Mouse (Mus musculus) myocyte (in vitro differentiated cells): ENCODE results near the gene Fer1l4. TPM values are rescaled to one million over a fixed set of nuclear protein-coding genes. Genes with fewer than 3 reads are reported as not detected.

ENCODE experiments used
- H3K27me3 ChIP-seq: one replicate; pipeline ENCODE4 v1.6.1; 2011; ENCODE audit not compliant: control insufficient read depth, insufficient read depth, insufficient read length
- H3K36me3 ChIP-seq: one replicate; pipeline ENCODE4 v1.6.1; 2011; ENCODE audit not compliant: control insufficient read depth, insufficient read depth
- H3K4me2 ChIP-seq: one replicate; pipeline ENCODE4 v1.6.1; 2011; ENCODE audit warnings: low read depth, control low read depth
- H3K4me3 ChIP-seq: one replicate; pipeline ENCODE4 v1.5.1; 2011; ENCODE audit warnings: mild to moderate bottlenecking, control low read depth, moderate library complexity
- H3K79me2 ChIP-seq: one replicate; pipeline ENCODE4 v1.6.1; 2011; ENCODE audit not compliant: control insufficient read depth, insufficient read depth
- H3ac ChIP-seq: one replicate; pipeline ENCODE4 v1.6.1; 2011; ENCODE audit not compliant: control insufficient read depth, insufficient read length
- CEBPB ChIP-seq: IDR thresholded peaks from 2 replicates; pipeline ENCODE4 v1.6.1; 2011; ENCODE audit warnings: mild to moderate bottlenecking, moderate library complexity; ENCODE audit not compliant: poor library complexity, insufficient read depth, severe bottlenecking
- E2F4 ChIP-seq: IDR thresholded peaks from one replicate; pipeline ENCODE4 v1.6.1; 2011; ENCODE audit warnings: mild to moderate bottlenecking, control low read depth, moderate library complexity; ENCODE audit not compliant: insufficient read depth
- MAX ChIP-seq: IDR thresholded peaks from one replicate; pipeline ENCODE4 v1.6.1; 2011; ENCODE audit warnings: low read depth, mild to moderate bottlenecking, control low read depth
- MYOD1 ChIP-seq, 3 experiments: IDR thresholded peaks; one replicate each; pipeline ENCODE4 v1.6.1; 2011; ENCODE audit warnings: control low read depth in 2 of 3, low read depth in 2 of 3, mild to moderate bottlenecking in 2 of 3, moderate library complexity in 1 of 3; ENCODE audit not compliant: insufficient read length in 2 of 3, control insufficient read depth in 1 of 3
- MYOG ChIP-seq, 3 experiments: IDR thresholded peaks; one replicate each; pipeline ENCODE4 v1.6.1; 2011; ENCODE audit warnings: control low read depth in 2 of 3, low read depth in 2 of 3, mild to moderate bottlenecking in 2 of 3; ENCODE audit not compliant: insufficient read length in 2 of 3, control insufficient read depth in 1 of 3, insufficient read depth in 1 of 3
- POLR2A ChIP-seq: IDR thresholded peaks from one replicate; pipeline ENCODE4 v1.6.1; 2011; ENCODE audit warnings: low read depth, mild to moderate bottlenecking, control low read depth, moderate library complexity; ENCODE audit not compliant: insufficient read length
- POLR2AphosphoS2 ChIP-seq: IDR thresholded peaks from one replicate; pipeline ENCODE4 v1.6.1; 2011; ENCODE audit warnings: low read depth, control low read depth; ENCODE audit not compliant: insufficient read length
- REST ChIP-seq: IDR thresholded peaks from one replicate; pipeline ENCODE4 v1.6.1; 2011; ENCODE audit warnings: mild to moderate bottlenecking, control low read depth, moderate library complexity; ENCODE audit not compliant: insufficient read depth, insufficient read length
- SRF ChIP-seq: IDR thresholded peaks from one replicate; pipeline ENCODE4 v1.6.1; 2011; ENCODE audit warnings: low read depth; ENCODE audit not compliant: control insufficient read depth, insufficient read length
- TCF12 ChIP-seq: IDR thresholded peaks from one replicate; pipeline ENCODE4 v1.6.1; 2011; ENCODE audit warnings: mild to moderate bottlenecking, control low read depth; ENCODE audit not compliant: poor library complexity, insufficient read depth, severe bottlenecking
- TCF3 ChIP-seq: IDR thresholded peaks from one replicate; pipeline ENCODE4 v1.6.1; 2011; ENCODE audit warnings: low read depth, control low read depth; ENCODE audit not compliant: insufficient read length
- USF1 ChIP-seq: IDR thresholded peaks from one replicate; pipeline ENCODE4 v1.6.1; 2011; ENCODE audit warnings: low read depth, mild to moderate bottlenecking, control low read depth, moderate library complexity
- polyA plus RNA-seq: library from polyadenylated mRNA; unstranded; fragments of >200 nt; fragmentation: generic; extraction: Trizol; gene quantifications from one replicate; pipeline ENCODE4 v1.2.1, GENCODE M21; 2012; ENCODE audit warnings: missing spikeins

Gene Fer1l4
- polyA plus RNA-seq, 1 experiment: not detected

- no peak overlapping the region for H3K4me2 ChIP-seq
- TF ChIP-seq E2F4: no peak
- no peak for TF ChIP-seq POLR2AphosphoS2
- no peak for TF ChIP-seq TCF12
- TF ChIP-seq MYOD1 (IDR thresholded peaks at IDR 0.05; ENCODE audit: control insufficient read depth in 1 of 3, insufficient read length in 2 of 3, low read depth in 2 of 3): no peak
- no peak for TF ChIP-seq REST
- TF ChIP-seq MAX: no peak
- TF ChIP-seq POLR2A: no peak
- no peak for TF ChIP-seq MYOG (IDR thresholded peaks at IDR 0.05; ENCODE audit: control insufficient read depth in 1 of 3, insufficient read depth in 1 of 3, insufficient read length in 2 of 3, low read depth in 2 of 3)
- no peak for TF ChIP-seq CEBPB
- no peak for TF ChIP-seq SRF
- no peak for TF ChIP-seq USF1
- no peak for TF ChIP-seq TCF3
- H3K79me2 ChIP-seq: no peaks in the 10 kb centered on the region
- H3K4me3 ChIP-seq: no peak overlapping the region
- H3K36me3 ChIP-seq: peaks cover 8% of the 10 kb centered on the region
- H3ac ChIP-seq: no peak overlapping the region
- H3K27me3 ChIP-seq: no peaks in the 10 kb centered on the region
Observed at GRCm38 (mm10) chr2:156073725-156074124, 21.0 kb upstream of the Fer1l4 start.

DNA sequence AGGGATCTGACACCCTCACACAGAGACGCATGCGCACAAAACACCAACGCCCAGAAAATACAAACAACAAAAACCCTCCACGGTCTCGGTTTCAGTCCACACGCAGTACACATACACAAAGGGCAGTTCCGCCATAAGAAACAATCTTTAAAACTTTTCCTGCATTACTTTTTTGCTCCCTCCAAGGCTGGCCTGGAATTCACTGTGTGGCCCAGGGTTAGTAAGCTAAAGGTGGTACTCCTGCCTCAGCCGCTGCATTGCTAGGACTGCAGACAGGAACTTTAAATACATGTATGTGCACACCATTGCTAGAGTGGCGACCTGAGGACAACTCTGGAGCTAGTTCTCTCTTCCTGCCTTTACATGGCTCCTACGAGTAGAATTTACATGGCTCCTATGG, 18.5 kb upstream of the Fer1l4 start:
- TF ChIP-seq E2F4: no peak
- TF ChIP-seq MYOD1 (IDR thresholded peaks at IDR 0.05; ENCODE audit: control insufficient read depth in 1 of 3, insufficient read length in 2 of 3, low read depth in 2 of 3): no peak
- no peak for TF ChIP-seq SRF
- TF ChIP-seq POLR2AphosphoS2: no peak
- no peak for TF ChIP-seq TCF12
- no peak for TF ChIP-seq MAX
- no peak for TF ChIP-seq TCF3
- TF ChIP-seq REST: no peak
- TF ChIP-seq POLR2A: no peak
- no peak for TF ChIP-seq CEBPB
- no peak for TF ChIP-seq USF1
- no peak for TF ChIP-seq MYOG (IDR thresholded peaks at IDR 0.05; ENCODE audit: control insufficient read depth in 1 of 3, insufficient read depth in 1 of 3, insufficient read length in 2 of 3, low read depth in 2 of 3)

DNA sequence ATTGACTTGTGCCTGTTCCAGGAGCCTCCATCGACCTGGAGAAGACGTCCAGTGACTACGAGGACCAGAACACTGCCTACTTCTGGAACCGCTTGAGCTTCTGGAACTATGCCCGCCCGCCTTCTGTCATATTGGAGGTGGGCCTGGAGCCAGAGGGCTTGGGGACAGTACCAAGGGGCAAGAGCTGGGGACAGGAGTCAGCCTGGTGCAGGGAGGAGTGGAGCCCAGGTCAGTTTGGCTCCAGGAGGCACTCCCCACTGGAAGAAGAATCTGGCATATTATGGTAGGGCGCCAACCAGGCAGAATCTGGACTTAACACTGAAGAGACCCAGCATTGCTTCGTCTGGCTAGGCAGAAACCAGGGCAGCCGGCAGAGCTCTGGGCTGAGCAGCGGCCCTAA, 15.2 kb upstream of the Fer1l4 start:
- Histone ChIP-seq H3K4me2 (no peak overlapping the region), H3K36me3 (no peaks in the 10 kb centered on the region)
- TF ChIP-seq TCF12: no peak
- TF ChIP-seq E2F4: no peak
- no peak for TF ChIP-seq POLR2A
- no peak for TF ChIP-seq POLR2AphosphoS2
- no peak for TF ChIP-seq REST
- no peak for TF ChIP-seq MYOG (IDR thresholded peaks at IDR 0.05; ENCODE audit: control insufficient read depth in 1 of 3, insufficient read depth in 1 of 3, insufficient read length in 2 of 3, low read depth in 2 of 3)
- no peak for TF ChIP-seq MAX
- no peak for TF ChIP-seq USF1
- no peak for TF ChIP-seq SRF
- TF ChIP-seq CEBPB: no peak
- TF ChIP-seq MYOD1 (IDR thresholded peaks at IDR 0.05; ENCODE audit: control insufficient read depth in 1 of 3, insufficient read length in 2 of 3, low read depth in 2 of 3): no peak
- TF ChIP-seq TCF3: no peak

More for the DNA sequence above, 18.5 kb upstream of the Fer1l4 start:
- Histone ChIP-seq H3K4me2 (no peak overlapping the region), H3K36me3 (peaks cover 4% of the 10 kb centered on the region), H3K79me2 (no peaks in the 10 kb centered on the region), H3ac (no peak overlapping the region), H3K27me3 (no peaks in the 10 kb centered on the region), H3K4me3 (no peak overlapping the region)

DNA sequence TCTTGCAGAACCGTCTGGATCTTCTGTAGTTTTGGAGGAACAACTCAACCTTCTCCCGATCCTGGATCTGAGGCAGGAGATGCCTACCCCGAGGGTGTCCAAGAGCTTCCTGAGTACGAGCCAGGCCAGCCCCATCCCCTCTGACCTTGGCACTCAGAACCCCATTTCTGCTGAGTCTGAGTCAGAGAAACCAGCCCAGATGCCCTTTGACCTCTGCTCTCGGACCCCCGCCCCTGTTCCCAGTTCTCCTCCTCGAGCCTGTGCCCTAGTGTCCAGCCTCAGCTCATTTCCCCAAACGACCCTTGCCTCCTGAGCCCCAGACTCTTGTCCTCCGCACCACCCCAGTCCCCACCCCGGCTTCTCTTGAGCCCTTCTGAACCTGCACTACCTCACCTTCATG, 13.4 kb upstream of the Fer1l4 start:
- Histone ChIP-seq H3K27me3 (no peaks in the 10 kb centered on the region), H3K79me2 (no peaks in the 10 kb centered on the region), H3K4me2 (peak overlapping the region; percentile 81), H3ac (no peak overlapping the region), H3K4me3 (peak overlapping the region; percentile 31), H3K36me3 (no peaks in the 10 kb centered on the region)
- TF ChIP-seq POLR2A (no peak), SRF (no peak), MAX (no peak), MYOD1 (IDR thresholded peaks at IDR 0.05; ENCODE audit: control insufficient read depth in 1 of 3, insufficient read length in 2 of 3, low read depth in 2 of 3) (no peak), REST (no peak), CEBPB (no peak), TCF12 (no peak), E2F4 (no peak), MYOG (IDR thresholded peaks at IDR 0.05; ENCODE audit: control insufficient read depth in 1 of 3, insufficient read depth in 1 of 3, insufficient read length in 2 of 3, low read depth in 2 of 3) (no peak), TCF3 (no peak), USF1 (no peak)

More for the DNA sequence above, 15.2 kb upstream of the Fer1l4 start:
- Histone ChIP-seq H3K27me3 (no peaks in the 10 kb centered on the region), H3K79me2 (no peaks in the 10 kb centered on the region), H3ac (no peak overlapping the region), H3K4me3 (no peak overlapping the region)
